Mouse (Mus musculus): Measurements from ENCODE around the gene Gm49333.
"Not testable (repeated sequence)": the region's sequence is repeated elsewhere in the genome, so short reads cannot be mapped to it uniquely, and the experiment has no call there.

Gm49333 gene

GRCm38 (mm10) chr16:20623211-20623610 lies 11.8 kb downstream of the Gm49333 start:
- no peak for DNase-seq (ENCODE audit: low read depth, low spot score)

GRCm38 (mm10) chr16:20628871-20629391 lies 17.5 kb downstream of the Gm49333 start:
- no peak for DNase-seq (ENCODE audit: low read depth, low spot score)

DNA sequence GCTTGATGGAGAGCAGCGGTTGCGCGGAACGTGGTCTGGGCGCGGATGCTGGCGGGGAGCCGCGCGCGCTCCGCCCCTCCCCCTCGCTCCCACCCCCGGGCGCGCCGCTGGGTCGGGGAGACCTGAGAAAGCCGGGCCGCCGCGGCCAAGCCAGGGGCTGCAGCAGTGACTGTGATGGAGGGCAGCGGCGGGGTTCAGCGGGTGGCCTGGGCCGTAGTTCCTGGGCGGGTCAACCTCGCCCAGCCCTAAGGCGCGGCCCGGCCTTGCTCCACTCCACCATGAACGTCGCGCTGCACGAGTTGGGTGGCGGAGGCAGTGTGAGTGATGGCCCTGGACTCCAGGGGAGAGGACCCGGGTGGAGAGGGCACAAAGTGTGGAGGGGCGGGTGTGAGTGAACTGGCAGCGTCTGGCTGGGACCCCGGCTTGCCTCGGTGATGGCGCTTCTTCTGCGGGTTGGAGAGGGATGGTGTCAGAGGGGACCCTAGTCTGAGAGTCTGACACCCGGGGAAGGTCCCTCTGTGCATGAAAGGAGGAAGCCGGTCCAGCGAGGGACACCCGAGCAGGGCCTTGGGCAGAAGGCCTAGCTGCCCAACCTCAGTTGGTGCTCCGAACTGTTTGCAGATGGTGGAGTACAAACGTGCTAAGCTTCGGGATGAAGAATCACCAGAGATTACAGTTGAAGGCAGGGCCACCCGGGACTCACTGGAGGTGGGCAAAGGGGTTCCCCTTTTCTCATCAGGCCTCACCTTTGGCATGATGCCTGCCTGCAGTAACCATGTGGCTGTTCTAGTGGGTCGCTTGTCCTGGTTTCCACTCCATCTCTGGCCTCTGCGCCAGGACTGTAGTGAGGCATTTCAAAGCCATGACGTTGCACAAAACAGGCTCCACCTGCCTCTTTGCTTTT lies 18.6 kb downstream of the Gm49333 start, which contains the start of gene Ece2:
Ece2 (plus strand) TSS at position 98 of the 904 bp plus-strand sequence.
- DNase-seq (ENCODE audit: low read depth, low spot score) = peak; percentile 58

- DNase-seq (ENCODE audit: low read depth, low spot score) = no peak
Measured at GRCm38 (mm10) chr16:20637410-20637809, 26.0 kb downstream of the Gm49333 start.

DNA sequence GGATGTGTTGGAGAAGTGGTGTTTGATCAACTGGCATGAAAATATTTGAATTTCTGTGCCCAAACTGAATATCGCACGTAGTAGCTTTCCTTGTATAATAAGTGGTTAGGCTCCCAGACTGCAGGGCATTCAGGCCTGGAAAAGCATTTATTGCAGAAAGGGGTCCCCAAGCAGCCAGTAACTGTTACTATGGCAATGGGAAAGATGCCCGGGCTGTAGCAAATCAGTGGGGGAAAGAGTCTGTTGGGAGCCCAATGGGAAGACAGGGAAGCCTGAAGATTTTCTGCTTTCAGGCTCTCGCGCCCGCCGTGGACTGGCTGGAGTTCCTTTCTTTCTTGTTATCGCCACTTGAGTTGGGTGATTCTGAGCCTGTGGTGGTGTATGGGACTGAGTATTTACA lies 27.0 kb downstream of the Gm49333 start:
- DNase-seq (ENCODE audit: low read depth, low spot score) = no peak

DNA sequence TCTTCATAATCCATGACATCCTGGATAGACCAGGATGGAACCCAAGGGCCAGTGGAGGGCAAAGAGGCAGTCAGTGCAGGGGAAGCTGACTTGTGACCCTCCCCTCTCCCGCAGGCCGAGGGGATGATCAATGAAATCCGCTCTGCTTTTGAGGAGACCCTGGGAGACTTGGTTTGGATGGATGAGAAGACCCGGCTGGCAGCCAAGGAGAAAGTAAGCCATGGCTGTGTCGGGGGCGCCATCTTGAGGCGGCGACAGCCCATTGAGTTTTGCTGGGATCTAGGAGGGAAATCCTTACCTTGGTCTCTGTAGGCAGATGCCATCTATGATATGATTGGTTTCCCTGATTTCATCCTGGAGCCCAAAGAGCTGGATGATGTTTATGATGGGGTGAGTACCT lies 30.8 kb downstream of the Gm49333 start:
- peak; percentile 72 for DNase-seq (ENCODE audit: low read depth, low spot score)

- DNase-seq (ENCODE audit: low read depth, low spot score) = no peak
Measured at GRCm38 (mm10) chr16:20643911-20644310, 32.5 kb downstream of the Gm49333 start.

DNA sequence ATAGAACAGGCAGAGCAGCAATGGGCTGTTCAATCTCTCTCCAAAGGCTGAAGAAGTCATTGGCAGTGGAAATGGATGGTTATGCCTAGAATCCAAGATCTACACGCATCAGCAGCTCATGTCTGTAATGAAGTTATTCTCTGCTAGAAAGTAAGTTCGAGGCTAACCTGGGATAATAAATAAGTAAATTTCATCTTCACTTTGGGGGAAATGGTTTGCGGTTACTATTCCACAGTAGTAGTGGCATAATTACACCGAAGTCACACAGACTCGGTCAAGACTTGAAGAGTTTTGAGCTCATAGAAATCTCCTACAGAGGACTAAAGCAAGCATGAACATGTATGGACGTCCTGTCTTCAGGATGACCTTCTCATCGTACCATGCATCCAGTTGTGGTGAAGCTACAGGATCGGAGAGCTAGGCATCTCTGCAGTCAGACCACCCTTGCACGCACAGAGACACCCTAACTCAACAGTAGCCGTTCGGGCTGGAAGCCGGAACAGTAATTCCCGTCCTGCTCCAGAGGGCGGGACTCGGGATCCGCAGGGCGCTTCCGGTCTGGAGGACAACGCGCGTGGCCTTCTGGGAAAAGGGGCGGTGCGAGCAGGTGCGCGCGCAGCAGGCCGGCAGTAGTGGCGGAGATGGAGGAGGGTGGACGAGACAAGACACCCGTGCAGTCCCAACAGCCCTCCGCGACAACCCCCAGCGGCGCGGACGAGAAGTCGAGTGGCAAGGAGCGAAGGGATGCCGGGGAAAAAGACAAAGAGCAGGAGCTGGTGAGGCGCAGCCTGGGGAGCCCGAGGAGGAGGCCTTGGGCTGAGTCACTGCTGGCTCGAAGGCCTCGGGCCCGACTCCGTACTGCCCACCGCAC lies 39.9 kb downstream of the Gm49333 start, which contains the start of gene Psmd2:
Psmd2 (plus strand) TSS at position 577 of the 871 bp plus-strand sequence.
- peak; percentile 98 for DNase-seq (ENCODE audit: low read depth, low spot score)

DNA sequence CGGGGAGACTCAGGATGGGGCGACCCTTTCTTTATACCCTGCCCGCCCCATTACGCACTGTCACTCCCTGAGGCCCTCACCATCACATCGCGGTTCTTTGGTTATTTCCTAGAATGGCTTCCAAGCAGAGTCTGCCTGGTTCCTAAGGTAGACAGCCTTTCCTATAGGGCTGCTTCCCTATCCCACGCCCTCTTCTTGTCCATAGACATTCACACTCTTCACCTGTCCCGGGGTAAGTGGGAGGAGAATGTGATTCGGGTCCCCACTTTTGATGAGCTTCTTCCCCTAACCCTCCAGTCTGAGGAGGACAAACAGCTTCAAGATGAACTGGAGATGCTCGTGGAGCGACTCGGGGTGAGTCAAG lies 40.5 kb downstream of the Gm49333 start:
- DNase-seq (ENCODE audit: low read depth, low spot score) = no peak

DNA sequence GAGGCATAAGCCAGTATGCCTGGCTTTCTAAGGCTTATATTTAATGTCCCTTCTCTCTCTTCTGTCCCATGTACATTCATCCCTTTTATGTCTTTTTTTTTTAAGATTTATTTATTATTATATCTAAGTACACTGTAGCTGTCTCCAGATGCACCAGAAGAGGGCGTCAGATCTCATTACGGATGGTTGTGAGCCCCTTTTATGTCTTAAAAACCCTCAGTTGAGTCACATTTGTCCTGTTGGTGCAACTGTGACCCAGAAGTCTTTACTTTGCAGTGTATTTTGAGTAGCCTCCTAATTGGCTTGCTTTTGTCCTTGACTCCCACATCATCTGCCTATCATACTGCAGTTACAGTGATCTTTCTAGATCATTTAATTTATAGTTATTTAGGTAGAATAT lies 41.9 kb downstream of the Gm49333 start:
- DNase-seq (ENCODE audit: low read depth, low spot score) = no peak

GRCm38 (mm10) chr16:20657661-20658060 lies 46.3 kb downstream of the Gm49333 start:
- DNase-seq (ENCODE audit: low read depth, low spot score) = no peak

GRCm38 (mm10) chr16:20668013-20668412 lies 56.6 kb downstream of the Gm49333 start, which contains the start of gene Eif4g1:
Gene Eif4g1 (plus strand): TSS chr16:20668313.
- not testable (repeated sequence) for DNase-seq (ENCODE audit: low read depth, low spot score)

- no peak for DNase-seq (ENCODE audit: low read depth, low spot score)
Measured at GRCm38 (mm10) chr16:20670291-20670690, 58.9 kb downstream of the Gm49333 start.

- peak; percentile 68 for DNase-seq (ENCODE audit: low read depth, low spot score)
Measured at GRCm38 (mm10) chr16:20671886-20672285, 60.5 kb downstream of the Gm49333 start.

DNA sequence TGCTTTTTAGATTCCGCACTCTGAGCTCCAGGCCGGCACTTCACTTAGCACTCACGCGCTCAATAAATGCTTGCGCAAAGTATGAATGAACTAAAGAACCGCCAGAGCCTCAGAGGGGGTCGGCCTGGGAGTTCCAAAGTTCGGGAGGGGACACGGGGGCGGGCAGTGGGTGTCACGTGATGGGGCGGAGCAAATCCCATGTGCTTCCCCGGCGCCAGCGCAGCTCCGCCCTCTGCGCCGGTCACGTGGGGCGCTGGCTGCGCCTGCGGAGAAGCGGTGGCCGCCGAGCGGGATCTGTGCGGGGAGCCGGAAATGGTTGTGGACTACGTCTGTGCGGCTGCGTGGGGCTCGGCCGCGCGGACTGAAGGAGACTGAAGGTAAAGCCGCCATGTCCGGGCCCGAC lies 61.1 kb downstream of the Gm49333 start:
- peak; percentile 98 for DNase-seq (ENCODE audit: low read depth, low spot score)

- DNase-seq (ENCODE audit: low read depth, low spot score) = peak; percentile 35
Measured at GRCm38 (mm10) chr16:20672965-20673705, 61.7 kb downstream of the Gm49333 start.

DNA sequence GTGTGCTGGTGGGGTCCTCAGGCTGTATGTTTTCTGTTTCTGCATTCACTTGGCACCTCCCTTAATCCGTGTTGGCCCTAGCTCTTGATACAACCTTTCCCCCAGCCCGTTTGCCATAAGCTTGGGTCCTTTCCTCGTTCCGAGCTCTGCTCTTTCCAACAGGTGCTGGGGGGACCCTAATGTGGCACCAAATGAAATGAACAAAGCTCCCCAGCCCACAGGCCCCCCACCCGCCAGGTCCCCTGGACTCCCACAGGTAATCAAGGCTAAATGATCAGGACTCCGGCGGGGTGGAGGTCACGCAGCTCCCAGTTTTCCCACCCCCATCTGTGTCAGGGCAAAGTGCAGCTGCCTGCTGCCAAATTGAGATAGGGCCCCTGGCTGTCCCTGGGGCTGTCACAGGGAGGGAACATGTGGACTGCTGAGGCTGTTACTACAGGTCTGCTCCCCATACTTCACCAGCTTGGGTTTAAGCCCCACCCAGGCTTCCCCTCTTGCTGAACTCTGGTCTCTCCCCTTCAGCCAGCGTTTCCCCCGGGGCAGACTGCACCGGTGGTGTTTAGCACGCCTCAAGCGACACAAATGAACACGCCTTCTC lies 62.4 kb downstream of the Gm49333 start:
- peak; percentile 81 for DNase-seq (ENCODE audit: low read depth, low spot score)

DNA sequence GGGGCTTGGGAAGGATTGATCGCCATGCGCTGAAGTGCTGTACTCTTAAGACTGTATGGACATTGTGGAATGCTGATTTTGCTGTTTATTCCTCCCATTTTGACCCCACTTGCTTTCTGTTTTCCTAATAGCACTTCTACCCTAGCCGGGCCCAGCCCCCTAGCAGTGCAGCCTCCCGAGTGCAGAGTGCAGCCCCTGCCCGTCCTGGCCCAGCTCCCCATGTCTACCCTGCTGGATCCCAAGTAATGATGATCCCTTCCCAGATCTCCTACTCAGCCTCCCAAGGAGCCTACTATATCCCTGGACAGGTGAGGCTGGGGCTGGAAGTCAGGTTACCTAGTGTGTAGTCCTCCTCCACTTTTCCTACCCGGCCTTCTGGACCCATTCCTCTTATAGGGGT lies 63.8 kb downstream of the Gm49333 start:
- DNase-seq (ENCODE audit: low read depth, low spot score) = no peak

- DNase-seq (ENCODE audit: low read depth, low spot score) = peak; percentile 36
Measured at GRCm38 (mm10) chr16:20676702-20677101, 65.3 kb downstream of the Gm49333 start.

GRCm38 (mm10) chr16:20677380-20677779 lies 66.0 kb downstream of the Gm49333 start:
- DNase-seq (ENCODE audit: low read depth, low spot score) = peak; percentile 56

Measured in ZHBTc4 (cell line).